Mouse (Mus musculus): ENCODE measurements at regions not wholly inside any gene's neighbourhood (a gene's known extent, or its start where the extent isn't known, plus 50 kb on each side); places are given as distances from the start of the nearest gene placed in this dataset.
"Not testable (repeated sequence)": the region's sequence is repeated elsewhere in the genome, so short reads cannot be mapped to it uniquely, and the experiment has no call there.

- H3K27ac ChIP-seq; H3K9me3 ChIP-seq (replicated peaks); DNase-seq (ENCODE audit: low spot score); H3K4me1 ChIP-seq; H3K4me3 ChIP-seq; H3K27me3 ChIP-seq (ENCODE audit: low read depth, poor library complexity, severe bottlenecking); H3K36me3 ChIP-seq: not testable (repeated sequence)
- WGBS, result 90% methylated on average over 4 of the region's 4 CpGs
Observed at GRCm38 (mm10) chr6:48341367-48341766, 54.0 kb upstream of the Krba1 start.

DNA sequence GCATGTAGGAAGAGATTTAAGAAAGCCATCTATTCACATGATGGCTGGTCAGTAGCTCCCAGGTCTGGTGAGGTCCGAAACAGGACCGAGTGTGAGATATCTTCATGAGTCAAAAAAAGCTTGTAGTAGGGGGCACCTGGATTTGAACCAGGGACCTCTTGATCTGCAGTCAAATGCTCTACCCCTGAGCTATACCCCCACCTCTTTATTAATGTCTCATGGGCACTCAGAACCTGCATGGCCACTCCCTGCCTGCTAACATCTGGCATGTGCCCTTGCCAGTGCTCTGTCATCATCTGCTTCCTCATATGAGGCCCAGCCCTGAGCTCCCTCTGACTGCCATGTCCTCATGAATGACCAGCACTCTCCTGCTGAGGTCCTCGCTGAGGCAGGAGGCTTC is 58.4 kb upstream of the Krba1 start:
- H3K36me3 ChIP-seq; H3K4me3 ChIP-seq; H3K27me3 ChIP-seq (ENCODE audit: low read depth, poor library complexity, severe bottlenecking); H3K4me1 ChIP-seq; DNase-seq (ENCODE audit: low spot score); H3K27ac ChIP-seq; H3K9me3 ChIP-seq (replicated peaks): not testable (repeated sequence)
- WGBS, result 83% methylated on average over 3 of the region's 3 CpGs

DNA sequence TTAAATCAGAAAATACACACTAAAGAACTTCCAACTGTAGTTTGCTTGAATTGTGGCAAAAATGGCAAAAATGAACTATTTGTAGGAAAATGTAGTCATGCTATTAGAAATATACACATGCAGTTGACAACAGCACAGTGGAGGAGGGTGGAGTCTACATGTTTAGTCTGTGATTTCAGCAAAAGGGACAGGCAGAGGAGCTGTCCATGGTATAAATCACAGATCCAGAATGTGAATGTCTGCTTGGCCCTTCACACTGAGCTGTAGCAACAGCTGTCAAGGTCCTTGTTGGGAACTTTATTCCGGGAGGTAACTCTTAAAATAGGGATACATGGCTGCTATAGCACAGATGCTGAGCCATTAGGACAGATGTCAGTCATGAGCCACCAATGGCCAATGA is 107.4 kb upstream of the Krba1 start:
- no peak overlapping the region for H3K27ac ChIP-seq
- H3K4me1 ChIP-seq, result no peaks in the 10 kb centered on the region
- WGBS, result 89% methylated on average over 1 of the region's 1 CpGs
- H3K4me3 ChIP-seq, result no peak overlapping the region
- no peaks in the 10 kb centered on the region for H3K27me3 ChIP-seq (ENCODE audit: low read depth, poor library complexity, severe bottlenecking)
- no peak for DNase-seq (ENCODE audit: low spot score)
- H3K36me3 ChIP-seq, result no peaks in the 10 kb centered on the region
- H3K9me3 ChIP-seq (replicated peaks), result no peaks in the 10 kb centered on the region

DNA sequence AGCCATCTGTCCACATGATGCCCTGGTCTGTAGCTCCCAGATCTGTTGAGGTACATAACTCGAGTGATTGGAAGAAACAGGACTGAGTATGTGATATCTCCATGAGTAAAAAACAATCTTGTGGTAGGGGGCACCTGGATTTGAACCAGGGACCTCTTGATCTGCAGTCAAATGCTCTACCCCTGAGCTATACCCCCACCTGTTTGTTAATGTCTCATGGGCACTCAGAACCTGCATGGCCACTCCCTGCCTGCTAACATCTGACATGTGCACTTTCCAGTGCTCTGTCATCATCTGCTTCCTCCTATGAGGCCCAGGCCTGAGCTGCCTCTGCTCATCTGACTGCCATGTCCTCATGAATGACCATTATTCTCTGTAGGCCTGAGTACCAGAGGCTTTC is 115.7 kb upstream of the Krba1 start:
- not testable (repeated sequence) for DNase-seq (ENCODE audit: low spot score); H3K36me3 ChIP-seq; H3K4me1 ChIP-seq; H3K9me3 ChIP-seq (replicated peaks); H3K4me3 ChIP-seq; H3K27ac ChIP-seq; H3K27me3 ChIP-seq (ENCODE audit: low read depth, poor library complexity, severe bottlenecking)
- 74% methylated on average over 1 of the region's 1 CpGs for WGBS

DNA sequence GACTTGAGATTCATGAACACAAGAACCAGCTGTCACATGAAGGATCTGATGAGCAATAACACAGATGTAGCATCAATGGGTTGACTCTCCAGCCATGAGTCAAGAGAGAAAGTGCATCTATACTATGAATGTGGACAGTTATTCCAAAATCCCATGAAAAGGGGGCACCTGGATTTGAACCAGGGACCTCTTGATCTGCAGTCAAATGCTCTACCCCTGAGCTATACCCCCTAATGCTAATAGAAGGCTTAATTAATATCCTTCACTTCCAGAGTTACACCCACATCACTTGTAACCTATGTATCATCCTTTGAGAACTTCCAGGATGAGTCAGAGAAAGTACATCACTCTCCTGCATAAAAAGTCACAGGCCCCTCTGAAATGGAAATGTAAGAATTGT is 133.8 kb upstream of the Krba1 start:
- H3K27ac ChIP-seq; H3K4me1 ChIP-seq; H3K9me3 ChIP-seq (replicated peaks); H3K4me3 ChIP-seq; H3K36me3 ChIP-seq; DNase-seq (ENCODE audit: low spot score); H3K27me3 ChIP-seq (ENCODE audit: low read depth, poor library complexity, severe bottlenecking): not testable (repeated sequence)

DNA sequence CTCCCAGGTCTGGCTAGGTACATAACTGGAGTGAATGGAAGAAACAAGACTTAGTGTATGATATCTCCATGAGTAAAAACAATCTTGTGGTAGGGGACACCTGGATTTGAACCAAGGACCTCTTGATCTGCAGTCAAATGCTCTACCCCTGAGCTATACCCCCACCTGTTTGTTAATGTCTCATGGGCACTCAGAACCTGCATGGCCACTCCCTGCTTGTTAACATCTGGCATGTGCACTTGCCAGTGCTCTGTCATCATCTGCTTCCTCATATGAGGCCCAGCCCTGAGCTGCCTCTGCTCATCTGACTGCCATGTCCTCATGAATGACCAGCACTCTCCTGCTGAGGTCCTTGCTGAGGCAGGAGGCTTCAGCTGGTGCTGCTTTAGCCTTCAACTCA is 142.4 kb upstream of the Krba1 start:
- H3K9me3 ChIP-seq (replicated peaks); H3K27me3 ChIP-seq (ENCODE audit: low read depth, poor library complexity, severe bottlenecking); H3K36me3 ChIP-seq; DNase-seq (ENCODE audit: low spot score); H3K4me3 ChIP-seq; H3K4me1 ChIP-seq; H3K27ac ChIP-seq: not testable (repeated sequence)

- 97% methylated on average over 1 of the region's 1 CpGs for WGBS
- H3K4me1 ChIP-seq, result no peaks in the 10 kb centered on the region
Observed at GRCm38 (mm10) chr6:48251954-48252353, 143.4 kb upstream of the Krba1 start.

GRCm38 (mm10) chr6:48244191-48244590 is 151.2 kb upstream of the Krba1 start:
- not testable (repeated sequence) for H3K36me3 ChIP-seq; H3K4me3 ChIP-seq; H3K27me3 ChIP-seq (ENCODE audit: low read depth, poor library complexity, severe bottlenecking); H3K4me1 ChIP-seq; DNase-seq (ENCODE audit: low spot score); H3K27ac ChIP-seq; H3K9me3 ChIP-seq (replicated peaks)

More at GRCm38 (mm10) chr6:48251954-48252353, 143.4 kb upstream of the Krba1 start:
- H3K9me3 ChIP-seq (replicated peaks), result no peaks in the 10 kb centered on the region
- no peak overlapping the region for H3K27ac ChIP-seq
- no peaks in the 10 kb centered on the region for H3K27me3 ChIP-seq (ENCODE audit: low read depth, poor library complexity, severe bottlenecking)
- no peaks in the 10 kb centered on the region for H3K36me3 ChIP-seq
- DNase-seq (ENCODE audit: low spot score), result no peak
- no peak overlapping the region for H3K4me3 ChIP-seq

- no peaks in the 10 kb centered on the region for H3K4me1 ChIP-seq
- 75% methylated on average over 9 of the region's 9 CpGs for WGBS
- no peak overlapping the region for H3K4me3 ChIP-seq
- H3K36me3 ChIP-seq, result no peaks in the 10 kb centered on the region
- H3K9me3 ChIP-seq (replicated peaks), result no peaks in the 10 kb centered on the region
- H3K27me3 ChIP-seq (ENCODE audit: low read depth, poor library complexity, severe bottlenecking), result no peaks in the 10 kb centered on the region
- no peak for DNase-seq (ENCODE audit: low spot score)
- H3K27ac ChIP-seq, result no peak overlapping the region
Observed at GRCm38 (mm10) chr6:48227431-48227830, 141.0 kb upstream of the Zfp746 start.

- Histone ChIP-seq H3K9me3 (replicated peaks) (no peaks in the 10 kb centered on the region), H3K27ac (no peak overlapping the region), H3K4me3 (no peak overlapping the region), H3K27me3 (ENCODE audit: low read depth, poor library complexity, severe bottlenecking) (no peaks in the 10 kb centered on the region), H3K4me1 (no peaks in the 10 kb centered on the region), H3K36me3 (no peaks in the 10 kb centered on the region)
- DNase-seq (ENCODE audit: low spot score), result no peak
- 93% methylated on average over 4 of the region's 4 CpGs for WGBS
Observed at GRCm38 (mm10) chr6:48224206-48224605, 137.8 kb upstream of the Zfp746 start.

GRCm38 (mm10) chr6:48222971-48223370 is 136.6 kb upstream of the Zfp746 start:
- Histone ChIP-seq H3K4me3 (no peak overlapping the region), H3K9me3 (replicated peaks) (no peaks in the 10 kb centered on the region), H3K27ac (no peak overlapping the region), H3K36me3 (no peaks in the 10 kb centered on the region), H3K4me1 (no peaks in the 10 kb centered on the region), H3K27me3 (ENCODE audit: low read depth, poor library complexity, severe bottlenecking) (no peaks in the 10 kb centered on the region)
- no peak for DNase-seq (ENCODE audit: low spot score)

GRCm38 (mm10) chr6:48221806-48222205 is 135.4 kb upstream of the Zfp746 start:
- DNase-seq (ENCODE audit: low spot score); H3K4me1 ChIP-seq; H3K36me3 ChIP-seq; H3K9me3 ChIP-seq (replicated peaks); H3K4me3 ChIP-seq; H3K27me3 ChIP-seq (ENCODE audit: low read depth, poor library complexity, severe bottlenecking); H3K27ac ChIP-seq: not testable (repeated sequence)
- WGBS, result 76% methylated on average over 1 of the region's 1 CpGs

- WGBS, result 88% methylated on average over 4 of the region's 4 CpGs
Observed at GRCm38 (mm10) chr6:48215212-48215611, 128.8 kb upstream of the Zfp746 start.

DNA sequence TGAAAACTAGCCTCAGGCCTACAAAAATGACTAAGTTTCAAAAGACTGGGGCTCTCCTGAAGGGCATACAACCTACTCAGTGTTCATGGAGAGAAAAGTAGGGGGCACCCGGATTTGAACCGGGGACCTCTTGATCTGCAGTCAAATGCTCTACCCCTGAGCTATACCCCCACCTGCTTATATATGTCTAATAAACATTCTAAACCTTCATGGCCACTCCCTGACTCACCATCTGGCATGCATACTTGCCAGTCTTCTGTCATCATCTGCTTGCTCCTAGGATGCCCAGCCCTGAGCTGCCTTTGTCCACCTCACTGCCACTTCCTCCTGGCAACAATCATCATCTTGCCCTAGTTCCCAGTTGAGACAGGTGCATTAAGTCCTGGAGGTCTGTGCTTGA is 123.3 kb upstream of the Zfp746 start:
- Histone ChIP-seq H3K4me1 (no peaks in the 10 kb centered on the region), H3K27me3 (ENCODE audit: low read depth, poor library complexity, severe bottlenecking) (no peaks in the 10 kb centered on the region), H3K27ac (no peak overlapping the region), H3K36me3 (no peaks in the 10 kb centered on the region), H3K9me3 (replicated peaks) (no peaks in the 10 kb centered on the region), H3K4me3 (no peak overlapping the region)
- DNase-seq (ENCODE audit: low spot score), result no peak
- WGBS, result 86% methylated on average over 2 of the region's 2 CpGs

More at GRCm38 (mm10) chr6:48215212-48215611, 128.8 kb upstream of the Zfp746 start:
- no peaks in the 10 kb centered on the region for H3K9me3 ChIP-seq (replicated peaks)
- H3K4me3 ChIP-seq, result no peak overlapping the region
- no peaks in the 10 kb centered on the region for H3K36me3 ChIP-seq
- no peak for DNase-seq (ENCODE audit: low spot score)
- H3K4me1 ChIP-seq, result no peaks in the 10 kb centered on the region
- no peaks in the 10 kb centered on the region for H3K27me3 ChIP-seq (ENCODE audit: low read depth, poor library complexity, severe bottlenecking)
- no peak overlapping the region for H3K27ac ChIP-seq

GRCm38 (mm10) chr6:48209103-48209502 is 122.7 kb upstream of the Zfp746 start:
- Histone ChIP-seq H3K27ac (no peak overlapping the region), H3K4me1 (no peaks in the 10 kb centered on the region), H3K4me3 (no peak overlapping the region), H3K27me3 (ENCODE audit: low read depth, poor library complexity, severe bottlenecking) (no peaks in the 10 kb centered on the region), H3K9me3 (replicated peaks) (no peaks in the 10 kb centered on the region), H3K36me3 (no peaks in the 10 kb centered on the region)
- 92% methylated on average over 2 of the region's 2 CpGs for WGBS
- DNase-seq (ENCODE audit: low spot score), result no peak
